Mouse (Mus musculus) small intestine, adult 10 weeks (tissue): Measurements from ENCODE around the gene AC131692.1. TPM values are rescaled to one million over a fixed set of nuclear protein-coding genes. Genes with fewer than 3 reads are reported as not detected.

Experiments used
- polyA plus RNA-seq: library from polyadenylated mRNA; stranded (reverse); fragments of 350-450 nt; fragmentation: Illumina TruSeq; extraction: RNeasy Lipid Tissue Mini Kit (QIAGEN cat#74804); gene quantifications from one replicate; pipeline ENCODE4 v1.2.3, GENCODE M21; 2014; ENCODE audit warnings: low replicate concordance

Gene AC131692.1
- polyA plus RNA-seq, 1 experiment from 2014 or later, result not detected

Other genes starting within 250 kb of the AC131692.1 start
- gene Frmd8, start 219.1 kb upstream of the AC131692.1 start, polyA plus RNA-seq, result 6.4 TPM
- 29.7 TPM for gene Slc25a45, start 216.6 kb upstream of the AC131692.1 start, polyA plus RNA-seq
- gene Tigd3, start 200.3 kb upstream of the AC131692.1 start, polyA plus RNA-seq, result 0.97 TPM
- gene Dpf2, start 181.4 kb upstream of the AC131692.1 start, polyA plus RNA-seq, result 8.6 TPM
- 2.5 TPM for gene Cdc42ep2, start 169.6 kb upstream of the AC131692.1 start, polyA plus RNA-seq
- gene Pola2, start 130.2 kb upstream of the AC131692.1 start, polyA plus RNA-seq, result 4.1 TPM
- not detected for gene Slc22a20, start 108.3 kb upstream of the AC131692.1 start, polyA plus RNA-seq
- gene Capn1, start 78.5 kb upstream of the AC131692.1 start, polyA plus RNA-seq, result 1.9 TPM
- gene Syvn1, start 47.8 kb upstream of the AC131692.1 start, polyA plus RNA-seq, result 0.97 TPM
- 21.3 TPM for gene Mrpl49, start 36.6 kb upstream of the AC131692.1 start, polyA plus RNA-seq
- gene Fau, start 36.6 kb upstream of the AC131692.1 start, polyA plus RNA-seq, result 4.9 TPM
- not detected for gene Znhit2, start 33.2 kb upstream of the AC131692.1 start, polyA plus RNA-seq
- gene Tm7sf2, start 26.0 kb upstream of the AC131692.1 start, polyA plus RNA-seq, result 0.97 TPM
- gene Vps51, start 17.2 kb upstream of the AC131692.1 start, polyA plus RNA-seq, result 9.3 TPM
- gene Tmem262, start 14.4 kb upstream of the AC131692.1 start, polyA plus RNA-seq, result not detected
- not detected for gene Gm28374, start 12.2 kb upstream of the AC131692.1 start, polyA plus RNA-seq
- gene Zfpl1, start 9.5 kb upstream of the AC131692.1 start, polyA plus RNA-seq, result not detected
- 2.1 TPM for gene Cdca5, start 9.4 kb upstream of the AC131692.1 start, polyA plus RNA-seq
- 3.8 TPM for gene Naaladl1, start 11.4 kb downstream of the AC131692.1 start, polyA plus RNA-seq
- not detected for gene Sac3d1, start 24.2 kb downstream of the AC131692.1 start, polyA plus RNA-seq
- gene Snx15, start 33.9 kb downstream of the AC131692.1 start, polyA plus RNA-seq, result 4.0 TPM
- gene Batf2, start 46.6 kb downstream of the AC131692.1 start, polyA plus RNA-seq, result 0.41 TPM
- 1.0 TPM for gene Arl2, start 47.1 kb downstream of the AC131692.1 start, polyA plus RNA-seq
- 0.37 TPM for gene Majin, start 90.0 kb downstream of the AC131692.1 start, polyA plus RNA-seq
- gene Gpha2, start 132.0 kb downstream of the AC131692.1 start, polyA plus RNA-seq, result not detected
- gene Ppp2r5b, start 141.5 kb downstream of the AC131692.1 start, polyA plus RNA-seq, result 0.30 TPM
- gene Atg2a, start 147.2 kb downstream of the AC131692.1 start, polyA plus RNA-seq, result 0.07 TPM
- 22.8 TPM for gene Ehd1, start 182.3 kb downstream of the AC131692.1 start, polyA plus RNA-seq
- 4.0 TPM for gene Cdc42bpg, start 212.0 kb downstream of the AC131692.1 start, polyA plus RNA-seq
- gene Men1, start 240.6 kb downstream of the AC131692.1 start, polyA plus RNA-seq, result 3.2 TPM
- 3.2 TPM for gene Map4k2, start 246.7 kb downstream of the AC131692.1 start, polyA plus RNA-seq